Mouse (Mus musculus): ENCODE measurements around the gene Lrrc74a. TPM values are rescaled to one million over a fixed set of nuclear protein-coding genes. Genes with fewer than 3 reads are reported as not detected.

Gene Lrrc74a
- polyA plus RNA-seq, 1 experiment, result not detected

- TF ChIP-seq CTCF (IDR thresholded peaks at IDR 0.05; ENCODE audit: borderline replicate concordance, insufficient read depth, low read length) (no peak), POLR2A (IDR thresholded peaks at IDR 0.05; ENCODE audit: low read depth, low read length) (no peak)
These were observed 44.4 kb downstream of the Lrrc74a start for GRCm38 (mm10) chr12:86778531-86778930.

GRCm38 (mm10) chr12:86779206-86779989 is 45.2 kb downstream of the Lrrc74a start:
- Histone ChIP-seq H3K4me3 (ENCODE audit: insufficient read depth, low read length) (no peak overlapping the region), H3K27ac (ENCODE audit: insufficient read depth, low read length) (no peak overlapping the region), H3K4me1 (ENCODE audit: control insufficient read depth, insufficient read depth, low read length) (no peaks in the 10 kb centered on the region)
- TF ChIP-seq POLR2A (IDR thresholded peaks at IDR 0.05; ENCODE audit: low read depth, low read length) (no peak), CTCF (IDR thresholded peaks at IDR 0.05; ENCODE audit: borderline replicate concordance, insufficient read depth, low read length) (no peak)

More at GRCm38 (mm10) chr12:86778531-86778930, 44.4 kb downstream of the Lrrc74a start:
- H3K27ac ChIP-seq (ENCODE audit: insufficient read depth, low read length), result no peak overlapping the region
- no peak overlapping the region for H3K4me3 ChIP-seq (ENCODE audit: insufficient read depth, low read length)
- H3K4me1 ChIP-seq (ENCODE audit: control insufficient read depth, insufficient read depth, low read length), result no peaks in the 10 kb centered on the region

DNA sequence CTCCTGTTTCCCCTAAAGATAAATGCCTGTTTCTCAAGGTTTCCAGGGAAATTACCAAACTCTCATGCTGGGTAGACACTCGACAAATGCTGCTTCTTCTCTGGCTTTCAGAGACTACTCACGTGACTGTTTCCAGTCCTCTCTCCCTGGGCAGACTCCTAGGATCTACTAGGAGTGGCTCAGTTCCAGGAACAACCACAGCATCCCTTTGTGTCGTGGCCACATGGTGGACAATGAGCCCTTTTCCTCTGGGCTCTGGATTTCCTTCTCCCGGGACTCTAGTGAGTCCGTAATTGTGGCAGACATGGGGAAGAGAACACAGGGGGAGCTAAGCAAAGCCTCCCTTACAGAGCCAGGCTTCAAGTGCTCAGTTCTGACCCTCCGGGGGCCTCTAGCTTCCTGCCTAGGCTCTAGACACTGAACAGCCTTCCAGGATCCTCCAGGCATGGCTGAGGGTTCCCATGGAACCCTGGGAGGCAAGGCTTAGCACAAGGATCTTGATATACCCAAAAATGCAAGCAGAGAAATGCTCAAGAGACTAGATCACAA is 47.6 kb downstream of the Lrrc74a start:
- Histone ChIP-seq H3K4me1 (ENCODE audit: control insufficient read depth, insufficient read depth, low read length) (peaks cover 6% of the 10 kb centered on the region), H3K4me3 (ENCODE audit: insufficient read depth, low read length) (no peak overlapping the region), H3K27ac (ENCODE audit: insufficient read depth, low read length) (no peak overlapping the region)
- TF ChIP-seq POLR2A (IDR thresholded peaks at IDR 0.05; ENCODE audit: low read depth, low read length), result no peak
- TF ChIP-seq CTCF (IDR thresholded peaks at IDR 0.05; ENCODE audit: borderline replicate concordance, insufficient read depth, low read length), result no peak

- Histone ChIP-seq H3K27ac (ENCODE audit: insufficient read depth, low read length) (peak overlapping the region; percentile 79), H3K4me1 (ENCODE audit: control insufficient read depth, insufficient read depth, low read length) (peaks cover 19% of the 10 kb centered on the region), H3K4me3 (ENCODE audit: insufficient read depth, low read length) (no peak overlapping the region)
- TF ChIP-seq POLR2A (IDR thresholded peaks at IDR 0.05; ENCODE audit: low read depth, low read length) (no peak), CTCF (IDR thresholded peaks at IDR 0.05; ENCODE audit: borderline replicate concordance, insufficient read depth, low read length) (no peak)
These were observed 52.2 kb downstream of the Lrrc74a start for GRCm38 (mm10) chr12:86786149-86787019.

DNA sequence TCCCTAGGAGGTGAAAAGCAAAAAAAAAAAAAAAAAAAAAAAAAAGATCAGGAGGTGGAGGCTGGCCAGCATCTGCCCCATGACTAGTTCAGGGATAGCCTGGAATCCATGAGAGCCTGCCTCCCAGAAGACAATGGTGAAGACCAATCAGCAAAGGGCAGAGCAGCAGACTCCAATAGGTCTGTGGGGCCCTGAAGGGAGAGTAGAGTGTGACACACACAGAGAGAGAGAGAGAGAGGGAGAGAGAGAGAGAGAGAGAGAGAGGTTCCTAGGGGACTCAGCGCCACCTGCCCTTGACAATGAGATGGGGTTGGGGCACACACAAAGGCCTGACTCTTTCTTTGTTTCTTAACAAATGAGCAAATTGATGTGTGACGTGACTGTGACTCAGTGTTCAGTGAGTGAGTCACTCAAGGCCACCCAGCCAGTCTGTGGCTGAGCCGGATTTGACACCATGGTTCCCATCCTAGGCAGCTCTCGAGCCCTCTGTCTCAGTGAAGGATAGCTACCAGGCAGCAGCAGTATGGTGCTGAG is 52.9 kb downstream of the Lrrc74a start:
- TF ChIP-seq POLR2A (IDR thresholded peaks at IDR 0.05; ENCODE audit: low read depth, low read length) (0 out of 2 replicates have a peak, but pooled peaks have one; percentile 12), CTCF (IDR thresholded peaks at IDR 0.05; ENCODE audit: borderline replicate concordance, insufficient read depth, low read length) (no peak)
- peaks cover 19% of the 10 kb centered on the region for H3K4me1 ChIP-seq (ENCODE audit: control insufficient read depth, insufficient read depth, low read length)
- peak overlapping the region; percentile 79 for H3K27ac ChIP-seq (ENCODE audit: insufficient read depth, low read length)
- no peak overlapping the region for H3K4me3 ChIP-seq (ENCODE audit: insufficient read depth, low read length)

- Histone ChIP-seq H3K27ac (ENCODE audit: insufficient read depth, low read length) (0 out of 2 replicates have a peak overlapping the region, but pooled peaks have one; percentile 6), H3K4me3 (ENCODE audit: insufficient read depth, low read length) (no peak overlapping the region), H3K4me1 (ENCODE audit: control insufficient read depth, insufficient read depth, low read length) (peaks cover 19% of the 10 kb centered on the region)
- TF ChIP-seq POLR2A (IDR thresholded peaks at IDR 0.05; ENCODE audit: low read depth, low read length) (no peak), CTCF (IDR thresholded peaks at IDR 0.05; ENCODE audit: borderline replicate concordance, insufficient read depth, low read length) (no peak)
These were observed 56.1 kb downstream of the Lrrc74a start for GRCm38 (mm10) chr12:86790100-86790848.

- Histone ChIP-seq H3K27ac (ENCODE audit: insufficient read depth, low read length) (0 out of 2 replicates have a peak overlapping the region, but pooled peaks have one; percentile 6), H3K4me1 (ENCODE audit: control insufficient read depth, insufficient read depth, low read length) (peaks cover 19% of the 10 kb centered on the region)
- no peak for TF ChIP-seq POLR2A (IDR thresholded peaks at IDR 0.05; ENCODE audit: low read depth, low read length)
These were observed 56.6 kb downstream of the Lrrc74a start for GRCm38 (mm10) chr12:86790849-86791127.

DNA sequence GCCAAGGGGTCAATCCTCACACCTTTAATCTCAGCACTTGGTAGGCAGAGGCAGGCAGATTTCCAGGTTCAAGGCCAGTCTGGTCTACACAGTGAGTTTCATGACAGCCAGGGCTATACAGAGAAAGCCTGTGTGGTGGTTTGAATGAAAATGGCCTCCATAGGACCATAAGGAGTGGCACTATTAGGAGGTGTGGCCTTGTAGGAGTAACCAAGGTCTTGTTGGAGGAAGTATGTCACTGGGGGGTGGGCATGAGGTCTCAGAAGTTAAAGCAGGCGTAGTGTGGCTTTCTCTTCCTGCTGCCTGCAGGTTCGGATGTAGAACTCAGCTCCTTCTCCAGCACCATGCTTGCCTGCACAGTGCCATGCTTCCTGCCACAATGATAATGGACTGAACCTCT is 57.8 kb downstream of the Lrrc74a start:
- Histone ChIP-seq H3K4me1 (ENCODE audit: control insufficient read depth, insufficient read depth, low read length) (peaks cover 12% of the 10 kb centered on the region), H3K4me3 (ENCODE audit: insufficient read depth, low read length) (no peak overlapping the region), H3K27ac (ENCODE audit: insufficient read depth, low read length) (no peak overlapping the region)
- TF ChIP-seq POLR2A (IDR thresholded peaks at IDR 0.05; ENCODE audit: low read depth, low read length), result no peak
- no peak for TF ChIP-seq CTCF (IDR thresholded peaks at IDR 0.05; ENCODE audit: borderline replicate concordance, insufficient read depth, low read length)

More at GRCm38 (mm10) chr12:86790849-86791127, 56.6 kb downstream of the Lrrc74a start:
- H3K4me3 ChIP-seq (ENCODE audit: insufficient read depth, low read length), result no peak overlapping the region

- peaks cover 10% of the 10 kb centered on the region for H3K4me1 ChIP-seq (ENCODE audit: control insufficient read depth, insufficient read depth, low read length)
- no peak overlapping the region for H3K27ac ChIP-seq (ENCODE audit: insufficient read depth, low read length)
- no peak overlapping the region for H3K4me3 ChIP-seq (ENCODE audit: insufficient read depth, low read length)
- TF ChIP-seq CTCF (IDR thresholded peaks at IDR 0.05; ENCODE audit: borderline replicate concordance, insufficient read depth, low read length) (no peak), POLR2A (IDR thresholded peaks at IDR 0.05; ENCODE audit: low read depth, low read length) (no peak)
These were observed 59.7 kb downstream of the Lrrc74a start for GRCm38 (mm10) chr12:86793830-86794229.

All from embryonic fibroblast, embryonic 13.5 days (primary cell).